Mouse (Mus musculus): ENCODE measurements at regions not wholly inside any gene's neighbourhood (a gene's known extent, or its start where the extent isn't known, plus 50 kb on each side); places are given as distances from the start of the nearest gene placed in this dataset.

DNA sequence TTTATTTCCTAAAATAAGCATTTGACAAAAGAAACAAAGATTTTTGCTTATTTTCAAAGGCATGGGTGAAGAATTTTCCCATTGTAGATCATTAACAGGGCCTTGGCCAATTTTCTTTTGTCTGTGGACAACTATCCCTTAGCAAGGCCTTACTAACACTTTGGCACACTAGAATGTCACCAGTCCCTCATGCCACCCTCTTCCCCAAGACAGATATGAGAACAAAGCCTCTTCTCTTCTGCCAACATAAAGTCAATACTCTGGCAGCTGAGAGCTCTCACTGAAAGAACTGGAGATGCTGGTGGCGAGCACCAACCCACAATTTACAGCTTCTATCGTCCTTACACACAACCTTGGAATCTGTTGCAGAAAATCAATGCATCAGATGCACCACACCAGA lies 215.1 kb upstream of the Tmeff2 start:
- ATAC-seq (replicated peaks; ENCODE audit: low FRiP score, low TSS enrichment, low read depth) (no peak), DNase-seq (ENCODE audit: low spot score) (no peak)
- Histone ChIP-seq H3K9ac (ENCODE audit: low read length) (no peak overlapping the region), H3K4me3 (ENCODE audit: low read depth, low read length) (no peak overlapping the region), H3K27ac (ENCODE audit: low read depth) (no peak overlapping the region), H3K4me2 (ENCODE audit: low read length) (no peak overlapping the region), H3K9me3 (ENCODE audit: control insufficient read depth, low read length) (no peaks in the 10 kb centered on the region), H3K36me3 (ENCODE audit: control insufficient read depth, insufficient read depth, low read length) (no peaks in the 10 kb centered on the region), H3K27me3 (replicated peaks; ENCODE audit: control insufficient read depth, insufficient read depth, low read length) (no peaks in the 10 kb centered on the region), H3K4me1 (replicated peaks; ENCODE audit: control insufficient read depth, insufficient read depth, low read length) (no peaks in the 10 kb centered on the region)
- WGBS = 45% methylated on average over 2 of the region's 2 CpGs

GRCm38 (mm10) chr1:50696916-50697315 lies 203.5 kb upstream of the Tmeff2 start:
- 0 out of 2 replicates have a peak, but pooled peaks have one; percentile 17 for ATAC-seq (replicated peaks; ENCODE audit: low FRiP score, low TSS enrichment, low read depth)
- Histone ChIP-seq H3K27ac (ENCODE audit: low read depth) (no peak overlapping the region), H3K27me3 (replicated peaks; ENCODE audit: control insufficient read depth, insufficient read depth, low read length) (no peaks in the 10 kb centered on the region), H3K4me1 (replicated peaks; ENCODE audit: control insufficient read depth, insufficient read depth, low read length) (0 out of 2 replicates have a peak, but pooled peaks cover 4% of the 10 kb centered on the region), H3K9ac (ENCODE audit: low read length) (no peak overlapping the region), H3K4me2 (ENCODE audit: low read length) (no peak overlapping the region), H3K9me3 (ENCODE audit: control insufficient read depth, low read length) (no peaks in the 10 kb centered on the region), H3K4me3 (ENCODE audit: low read depth, low read length) (no peak overlapping the region), H3K36me3 (ENCODE audit: control insufficient read depth, insufficient read depth, low read length) (no peaks in the 10 kb centered on the region)
- 66% methylated on average over 1 of the region's 1 CpGs for WGBS
- no peak for DNase-seq (ENCODE audit: low spot score)

GRCm38 (mm10) chr1:50697333-50698216 lies 202.9 kb upstream of the Tmeff2 start:
- Histone ChIP-seq H3K36me3 (ENCODE audit: control insufficient read depth, insufficient read depth, low read length) (no peaks in the 10 kb centered on the region), H3K4me2 (ENCODE audit: low read length) (no peak overlapping the region), H3K9me3 (ENCODE audit: control insufficient read depth, low read length) (no peaks in the 10 kb centered on the region), H3K4me3 (ENCODE audit: low read depth, low read length) (no peak overlapping the region), H3K4me1 (replicated peaks; ENCODE audit: control insufficient read depth, insufficient read depth, low read length) (0 out of 2 replicates have a peak, but pooled peaks cover 4% of the 10 kb centered on the region), H3K27me3 (replicated peaks; ENCODE audit: control insufficient read depth, insufficient read depth, low read length) (no peaks in the 10 kb centered on the region), H3K27ac (ENCODE audit: low read depth) (no peak overlapping the region), H3K9ac (ENCODE audit: low read length) (no peak overlapping the region)
- ATAC-seq (replicated peaks; ENCODE audit: low FRiP score, low TSS enrichment, low read depth) (peak; percentile 89), DNase-seq (ENCODE audit: low spot score) (no peak)
- 55% methylated on average over 7 of the region's 7 CpGs for WGBS

DNA sequence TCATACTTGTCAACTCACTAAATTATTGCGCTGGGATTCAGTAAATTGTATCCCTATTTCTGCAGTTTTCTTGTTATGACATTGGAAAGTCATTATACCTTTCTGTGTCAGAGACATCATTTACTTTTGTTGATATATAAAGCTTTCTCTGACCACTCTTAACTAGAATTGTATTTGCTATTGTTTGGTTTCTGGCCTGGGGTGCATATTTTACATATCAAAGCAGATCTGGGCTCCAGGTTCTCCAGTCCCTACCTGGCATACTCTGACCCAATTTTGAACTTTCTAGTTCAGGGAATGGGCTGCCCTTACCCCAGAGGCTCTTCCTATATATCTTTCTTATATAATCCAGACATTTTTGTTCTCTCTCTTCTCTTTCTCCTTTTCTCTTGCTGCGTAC lies 195.8 kb upstream of the Tmeff2 start:
- H3K4me2 ChIP-seq (ENCODE audit: low read length) = no peak overlapping the region
- no peak for DNase-seq (ENCODE audit: low spot score)
- no peaks in the 10 kb centered on the region for H3K9me3 ChIP-seq (ENCODE audit: control insufficient read depth, low read length)
- H3K4me1 ChIP-seq (replicated peaks; ENCODE audit: control insufficient read depth, insufficient read depth, low read length) = no peaks in the 10 kb centered on the region
- 87% methylated on average over 2 of the region's 2 CpGs for WGBS
- no peak overlapping the region for H3K27ac ChIP-seq (ENCODE audit: low read depth)
- no peak overlapping the region for H3K4me3 ChIP-seq (ENCODE audit: low read depth, low read length)
- no peak for ATAC-seq (replicated peaks; ENCODE audit: low FRiP score, low TSS enrichment, low read depth)
- no peaks in the 10 kb centered on the region for H3K27me3 ChIP-seq (replicated peaks; ENCODE audit: control insufficient read depth, insufficient read depth, low read length)
- no peak overlapping the region for H3K9ac ChIP-seq (ENCODE audit: low read length)
- no peaks in the 10 kb centered on the region for H3K36me3 ChIP-seq (ENCODE audit: control insufficient read depth, insufficient read depth, low read length)

DNA sequence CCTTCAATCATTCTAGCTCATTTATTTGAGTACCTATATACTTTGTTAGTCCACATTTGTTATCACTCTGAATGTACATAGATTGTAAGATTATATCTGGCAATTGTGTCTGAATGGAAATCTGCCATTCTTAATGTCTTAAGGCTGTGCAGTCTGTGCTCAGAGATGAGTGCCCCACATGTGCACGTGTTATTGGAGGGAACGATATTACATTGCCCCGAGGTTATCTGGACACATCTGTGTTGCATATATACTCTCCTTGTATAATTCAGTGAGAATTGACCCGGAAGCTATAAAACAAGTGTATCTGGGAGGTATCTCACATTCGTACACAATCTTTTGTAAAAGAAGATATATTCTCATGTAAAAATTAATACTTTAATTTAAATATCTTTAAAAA lies 155.4 kb upstream of the Tmeff2 start:
- Histone ChIP-seq H3K4me1 (replicated peaks; ENCODE audit: control insufficient read depth, insufficient read depth, low read length) (no peaks in the 10 kb centered on the region), H3K9me3 (ENCODE audit: control insufficient read depth, low read length) (no peaks in the 10 kb centered on the region), H3K36me3 (ENCODE audit: control insufficient read depth, insufficient read depth, low read length) (no peaks in the 10 kb centered on the region), H3K27me3 (replicated peaks; ENCODE audit: control insufficient read depth, insufficient read depth, low read length) (no peaks in the 10 kb centered on the region), H3K4me3 (ENCODE audit: low read depth, low read length) (no peak overlapping the region), H3K9ac (ENCODE audit: low read length) (no peak overlapping the region), H3K4me2 (ENCODE audit: low read length) (no peak overlapping the region), H3K27ac (ENCODE audit: low read depth) (no peak overlapping the region)
- DNase-seq (ENCODE audit: low spot score) (no peak), ATAC-seq (replicated peaks; ENCODE audit: low FRiP score, low TSS enrichment, low read depth) (no peak)
- WGBS = 75% methylated on average over 5 of the region's 5 CpGs

- H3K4me2 ChIP-seq (ENCODE audit: low read length) = no peak overlapping the region
Observed at GRCm38 (mm10) chr1:50770211-50770610, 130.2 kb upstream of the Tmeff2 start.

GRCm38 (mm10) chr1:50795264-50795663 lies 105.2 kb upstream of the Tmeff2 start:
- Histone ChIP-seq H3K9me3 (ENCODE audit: control insufficient read depth, low read length) (no peaks in the 10 kb centered on the region), H3K9ac (ENCODE audit: low read length) (no peak overlapping the region), H3K27ac (ENCODE audit: low read depth) (no peak overlapping the region), H3K27me3 (replicated peaks; ENCODE audit: control insufficient read depth, insufficient read depth, low read length) (no peaks in the 10 kb centered on the region), H3K4me1 (replicated peaks; ENCODE audit: control insufficient read depth, insufficient read depth, low read length) (no peaks in the 10 kb centered on the region), H3K36me3 (ENCODE audit: control insufficient read depth, insufficient read depth, low read length) (no peaks in the 10 kb centered on the region), H3K4me2 (ENCODE audit: low read length) (no peak overlapping the region), H3K4me3 (ENCODE audit: low read depth, low read length) (no peak overlapping the region)
- DNase-seq (ENCODE audit: low spot score) (no peak), ATAC-seq (replicated peaks; ENCODE audit: low FRiP score, low TSS enrichment, low read depth) (no peak)
- 37% methylated on average over 3 of the region's 3 CpGs for WGBS

More at GRCm38 (mm10) chr1:50770211-50770610, 130.2 kb upstream of the Tmeff2 start:
- Histone ChIP-seq H3K27ac (ENCODE audit: low read depth) (no peak overlapping the region), H3K4me1 (replicated peaks; ENCODE audit: control insufficient read depth, insufficient read depth, low read length) (no peaks in the 10 kb centered on the region), H3K9ac (ENCODE audit: low read length) (no peak overlapping the region), H3K4me3 (ENCODE audit: low read depth, low read length) (no peak overlapping the region), H3K9me3 (ENCODE audit: control insufficient read depth, low read length) (no peaks in the 10 kb centered on the region), H3K36me3 (ENCODE audit: control insufficient read depth, insufficient read depth, low read length) (no peaks in the 10 kb centered on the region), H3K27me3 (replicated peaks; ENCODE audit: control insufficient read depth, insufficient read depth, low read length) (no peaks in the 10 kb centered on the region)
- ATAC-seq (replicated peaks; ENCODE audit: low FRiP score, low TSS enrichment, low read depth) = no peak
- no peak for DNase-seq (ENCODE audit: low spot score)

DNA sequence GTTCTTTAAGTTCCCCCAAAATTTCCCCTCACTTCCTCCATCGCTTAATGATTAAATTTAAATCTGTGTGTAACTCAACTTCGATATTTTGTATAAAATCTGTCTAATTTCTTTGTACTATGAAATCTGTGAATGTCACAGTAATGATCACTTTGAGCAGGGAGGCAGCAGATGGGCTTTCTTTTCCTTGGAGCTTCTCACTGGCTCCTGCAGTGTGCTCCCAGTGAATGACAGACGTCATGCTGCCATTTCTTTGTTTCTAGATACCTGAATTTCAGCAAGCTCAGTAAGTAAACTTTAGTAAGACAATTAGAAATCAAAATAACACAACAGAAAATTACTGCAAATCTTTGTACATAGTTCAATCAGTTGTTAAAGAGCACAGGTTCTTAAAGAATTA lies 102.3 kb upstream of the Tmeff2 start:
- no peaks in the 10 kb centered on the region for H3K9me3 ChIP-seq (ENCODE audit: control insufficient read depth, low read length)
- no peak for DNase-seq (ENCODE audit: low spot score)
- no peak overlapping the region for H3K4me3 ChIP-seq (ENCODE audit: low read depth, low read length)
- H3K9ac ChIP-seq (ENCODE audit: low read length) = no peak overlapping the region
- H3K4me2 ChIP-seq (ENCODE audit: low read length) = no peak overlapping the region
- no peaks in the 10 kb centered on the region for H3K4me1 ChIP-seq (replicated peaks; ENCODE audit: control insufficient read depth, insufficient read depth, low read length)
- no peaks in the 10 kb centered on the region for H3K36me3 ChIP-seq (ENCODE audit: control insufficient read depth, insufficient read depth, low read length)
- ATAC-seq (replicated peaks; ENCODE audit: low FRiP score, low TSS enrichment, low read depth) = no peak
- WGBS = 71% methylated on average over 3 of the region's 3 CpGs
- H3K27me3 ChIP-seq (replicated peaks; ENCODE audit: control insufficient read depth, insufficient read depth, low read length) = no peaks in the 10 kb centered on the region
- H3K27ac ChIP-seq (ENCODE audit: low read depth) = no peak overlapping the region

GRCm38 (mm10) chr1:50806321-50806720 lies 94.1 kb upstream of the Tmeff2 start:
- Histone ChIP-seq H3K9me3 (ENCODE audit: control insufficient read depth, low read length) (no peaks in the 10 kb centered on the region), H3K27me3 (replicated peaks; ENCODE audit: control insufficient read depth, insufficient read depth, low read length) (no peaks in the 10 kb centered on the region), H3K4me2 (ENCODE audit: low read length) (no peak overlapping the region), H3K4me3 (ENCODE audit: low read depth, low read length) (no peak overlapping the region), H3K27ac (ENCODE audit: low read depth) (no peak overlapping the region), H3K4me1 (replicated peaks; ENCODE audit: control insufficient read depth, insufficient read depth, low read length) (no peaks in the 10 kb centered on the region), H3K36me3 (ENCODE audit: control insufficient read depth, insufficient read depth, low read length) (no peaks in the 10 kb centered on the region), H3K9ac (ENCODE audit: low read length) (no peak overlapping the region)
- DNase-seq (ENCODE audit: low spot score) = no peak
- 67% methylated on average over 1 of the region's 1 CpGs for WGBS
- ATAC-seq (replicated peaks; ENCODE audit: low FRiP score, low TSS enrichment, low read depth) = no peak

Data from intestine, embryonic 14.5 days (tissue).